In the genomic region with DNA sequence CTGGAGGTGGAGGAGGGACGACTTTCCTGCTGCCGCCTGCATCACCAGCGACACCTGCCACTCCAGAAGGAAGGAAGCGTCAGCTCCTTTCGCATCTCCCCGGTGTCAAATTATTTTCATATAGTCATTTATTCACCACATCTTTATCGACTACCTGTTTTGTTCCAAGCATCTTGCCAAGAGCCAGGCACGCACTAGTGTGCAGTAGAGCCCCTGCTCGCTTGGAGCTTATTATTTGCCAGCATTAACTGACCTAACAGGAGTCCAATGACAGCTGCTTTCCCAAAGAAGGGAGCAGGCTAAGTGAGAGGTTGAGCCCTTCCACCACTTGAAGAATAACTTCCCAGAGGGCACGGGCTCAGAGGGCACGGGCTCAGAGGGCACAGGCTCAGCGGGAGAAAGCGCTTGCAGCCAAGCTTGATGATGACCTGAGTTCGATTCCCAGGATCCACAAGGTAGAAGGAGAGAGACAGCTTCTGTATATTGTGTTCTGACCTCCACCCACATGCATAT, we compare ENCODE assay signal across 8 mouse cellular contexts. TPM values are rescaled to one million over a fixed set of nuclear protein-coding genes. Genes with fewer than 3 reads are reported as not detected.
DNase-seq lines count a peak whose midpoint lies in the region; ATAC-seq lines count a peak whose summit lies in the region.

A gene (minus strand): TSS at position 337 of the 513 bp plus-strand sequence.

- no peaks in the 10 kb centered on the region for H3K9me3 ChIP-seq in lung, embryonic 15.5 days
- no peaks in the 10 kb centered on the region for H3K9me3 ChIP-seq in heart, embryonic 16.5 days (replicated peaks; ENCODE audit: control insufficient read depth, low read length)
- H3K9me3 ChIP-seq in megakaryocyte, embryonic 14.5 days, result peaks cover 10% of the 10 kb centered on the region

- ATAC-seq in lung, embryonic 15.5 days (ENCODE audit: borderline replicate concordance, extremely low read depth, low FRiP score, low TSS enrichment), result no peak
- ATAC-seq in heart, embryonic 16.5 days (replicated peaks; ENCODE audit: extremely low read depth, insufficient read depth, low FRiP score), result peak; percentile 25; the same call in 1 of the 2 replicates

- H3K4me2 ChIP-seq in lung, embryonic 15.5 days, result peak within 1 kb of the TSS; percentile 94
- H3K4me2 ChIP-seq in heart, embryonic 16.5 days (ENCODE audit: low read depth, low read length), result peak within 1 kb of the TSS; percentile 97

- 7% methylated on average over 14 of the region's 14 CpGs for WGBS in lung, embryonic 15.5 days
- WGBS in heart, embryonic 16.5 days, result 8% methylated on average over 14 of the region's 14 CpGs

- H3K27ac ChIP-seq in lung, embryonic 15.5 days, result 0 out of 2 replicates have a peak within 1 kb of the TSS, but pooled peaks have one; percentile 3
- H3K27ac ChIP-seq in heart, embryonic 16.5 days (ENCODE audit: low read length), result peak within 1 kb of the TSS; percentile 76

- no peak for DNase-seq in lung, postnatal 14 days
- DNase-seq in embryo, embryonic 11 days, result peak; percentile 39
- DNase-seq in kidney, postnatal 25 days, result peak; percentile 49 to 79
- DNase-seq in spleen, postnatal 4 days (ENCODE audit: low spot score in 2 of 2), result no peak
- DNase-seq in right cerebral cortex, postnatal 14 days, result no peak

- H3K36me3 ChIP-seq in lung, embryonic 15.5 days, result no peaks in the 10 kb centered on the region
- H3K36me3 ChIP-seq in heart, embryonic 16.5 days (ENCODE audit: control insufficient read depth, insufficient read depth), result no peaks in the 10 kb centered on the region
- H3K36me3 ChIP-seq in megakaryocyte, embryonic 14.5 days (replicated peaks; ENCODE audit: low read length), result peaks cover 22% of the 10 kb centered on the region

- H3K4me3 ChIP-seq in lung, embryonic 15.5 days, result peak within 1 kb of the TSS; percentile 59
- H3K4me3 ChIP-seq in heart, embryonic 16.5 days (ENCODE audit: low read length), result peak within 1 kb of the TSS; percentile 87
- peak within 1 kb of the TSS; percentile 98 for H3K4me3 ChIP-seq in megakaryocyte, embryonic 14.5 days (replicated peaks)

- H3K27me3 ChIP-seq in lung, embryonic 15.5 days, result peaks cover 20% of the 10 kb centered on the region
- H3K27me3 ChIP-seq in heart, embryonic 16.5 days (ENCODE audit: control insufficient read depth, insufficient read depth, low read length), result no peaks in the 10 kb centered on the region
- H3K27me3 ChIP-seq in megakaryocyte, embryonic 14.5 days (replicated peaks), result peaks cover 14% of the 10 kb centered on the region

- H3K4me1 ChIP-seq in lung, embryonic 15.5 days, result peaks cover 15% of the 10 kb centered on the region
- H3K4me1 ChIP-seq in heart, embryonic 16.5 days (ENCODE audit: control insufficient read depth, insufficient read depth, low read length), result peaks cover 15% of the 10 kb centered on the region; the same call in 1 of the 2 replicates
- peaks cover 69% of the 10 kb centered on the region for H3K4me1 ChIP-seq in megakaryocyte, embryonic 14.5 days

- peak within 1 kb of the TSS; percentile 47 for H3K9ac ChIP-seq in lung, embryonic 15.5 days
- peak within 1 kb of the TSS; percentile 83 for H3K9ac ChIP-seq in heart, embryonic 16.5 days (ENCODE audit: low read length)

RNA-seq across cellular contexts. Expression of the gene that starts here (rescaled TPM):
- 6.5 and 7.8 TPM in 2 replicates for polyA plus RNA-seq in lung, embryonic 15.5 days (2015; fragmentation: Nextera tagmentation; extraction: Ambion mirVana)
- polyA plus RNA-seq in heart, embryonic 16.5 days (2015; fragmentation: Nextera tagmentation; extraction: Ambion mirVana), result 12.5 and 14.8 TPM in 2 replicates
- 2.3 and 3.2 TPM in 2 replicates for polyA plus RNA-seq in megakaryocyte, embryonic 14.5 days (2012; ENCODE audit: insufficient read depth, low replicate concordance)

Comparison
In these comparisons a context has a peak if more than half of its experiments do, and no peak if none do; other contexts are left out.
1. DNase-seq: peak in embryo, embryonic 11 days (single experiment) and kidney, postnatal 25 days (2 of 2); none in lung, postnatal 14 days (single experiment), spleen, postnatal 4 days (0 of 2) and right cerebral cortex, postnatal 14 days (single experiment).
2. Peak in every context shown above with its lines, with median percentiles within 50 percentile points of each other: H3K4me3 ChIP-seq.